Mouse (Mus musculus) lung, postnatal 0 days (tissue): ENCODE results near the gene Sntn. TPM values are rescaled to one million over a fixed set of nuclear protein-coding genes. Genes with fewer than 3 reads are reported as not detected.

Experiments
- ATAC-seq: fragments of 200-750 bp; cut with Nextera tagmentation; 2 replicates; pipeline ENCODE4 v1.8.0; 2017; ENCODE audit warnings: moderate library complexity
- DNase-seq: peaks from one replicate; pipeline ENCODE4 v3.0.0-alpha.2; 2016; ENCODE audit warnings: low spot score
- H3K27ac ChIP-seq: fragments of 300-500 bp; sonication (generic); 2 replicates; pipeline ENCODE4 v1.5.1; 2014; ENCODE audit warnings: antibody characterized with exemption, mild to moderate bottlenecking, low read length, mixed read lengths
- H3K27me3 ChIP-seq: fragments of 300-500 bp; sonication (generic); replicated peaks from 2 replicates; pipeline ENCODE4 v1.6.1; 2014; ENCODE audit warnings: low read length, mixed read lengths; ENCODE audit not compliant: insufficient read depth
- H3K36me3 ChIP-seq: fragments of 300-500 bp; sonication (generic); 2 replicates; pipeline ENCODE4 v1.6.1; 2014; ENCODE audit warnings: low read length, mixed read lengths; ENCODE audit not compliant: insufficient read depth
- H3K4me1 ChIP-seq: fragments of 300-500 bp; sonication (generic); 2 replicates; pipeline ENCODE4 v1.6.1; 2014; ENCODE audit warnings: antibody characterized with exemption, low read depth, low read length, mixed read lengths; ENCODE audit not compliant: insufficient read depth
- H3K4me2 ChIP-seq: fragments of 300-500 bp; sonication (generic); replicated peaks from 2 replicates; pipeline ENCODE4 v1.6.1; 2014; ENCODE audit warnings: low read depth, mild to moderate bottlenecking, low read length, moderate library complexity, mixed read lengths
- H3K4me3 ChIP-seq: fragments of 300-500 bp; sonication (generic); 2 replicates; pipeline ENCODE4 v1.5.1; 2014; ENCODE audit warnings: low read depth, low read length
- H3K9ac ChIP-seq: fragments of 300-500 bp; sonication (generic); replicated peaks from 2 replicates; pipeline ENCODE4 v1.6.1; 2014; ENCODE audit warnings: low read depth, mild to moderate bottlenecking
- H3K9me3 ChIP-seq: fragments of 300-500 bp; sonication (generic); 2 replicates; pipeline ENCODE4 v1.6.1; 2016; ENCODE audit warnings: low read length, mixed read lengths
- CTCF ChIP-seq: IDR thresholded peaks from 2 replicates; pipeline ENCODE4 v1.5.1; 2016; ENCODE audit warnings: antibody characterized with exemption, mild to moderate bottlenecking
- EP300 ChIP-seq: IDR thresholded peaks from 2 replicates; pipeline ENCODE4 v1.6.1; 2016; ENCODE audit warnings: antibody characterized with exemption, mild to moderate bottlenecking, control low read depth
- WGBS: fragments of 180-500 bp; shearing (Covaris S2); extraction: QIAGEN DNeasy Blood & Tissue Kit; methylation state at CpG from one replicate; pipeline ENCODE4 v1.1.7; 2014; 5-methylcytosine and 5-hydroxymethylcytosine counted together
- polyA plus RNA-seq: library from polyadenylated mRNA; unstranded; fragments of >200 nt; fragmentation: Nextera tagmentation; extraction: Ambion mirVana; gene quantifications from 2 replicates; pipeline ENCODE4 v1.2.1, GENCODE M21; 2015

Gene Sntn
- 11.6 and 17.4 TPM in 2 replicates for polyA plus RNA-seq

- no peak within 1 kb of the TSS for H3K4me3 ChIP-seq
- ATAC-seq: no peak
- 46% methylated on average over 2 of the region's 2 CpGs for WGBS
- H3K9ac ChIP-seq: no peak within 1 kb of the TSS
- no peak for DNase-seq
- H3K36me3 ChIP-seq: no peaks in the 10 kb centered on the region
- H3K27ac ChIP-seq: no peak within 1 kb of the TSS
- H3K4me2 ChIP-seq: no peak within 1 kb of the TSS
- H3K9me3 ChIP-seq: no peaks in the 10 kb centered on the region
- no peaks in the 10 kb centered on the region for H3K27me3 ChIP-seq
- no peak for TF ChIP-seq CTCF
- TF ChIP-seq EP300: no peak
- no peaks in the 10 kb centered on the region for H3K4me1 ChIP-seq
Measured at GRCm38 (mm10) chr14:13670576-13670975, at the start of gene Sntn. Gene Sntn, plus strand, starts transcription at chr14:13670876.

- Histone ChIP-seq H3K4me2 (no peak overlapping the region), H3K36me3 (no peaks in the 10 kb centered on the region), H3K27me3 (no peaks in the 10 kb centered on the region), H3K9ac (no peak overlapping the region), H3K4me3 (no peak overlapping the region), H3K9me3 (no peaks in the 10 kb centered on the region), H3K4me1 (no peaks in the 10 kb centered on the region), H3K27ac (no peak overlapping the region)
- 91% methylated on average over 1 of the region's 1 CpGs for WGBS
- ATAC-seq (no peak), DNase-seq (no peak)
- no peak for TF ChIP-seq EP300
- TF ChIP-seq CTCF: no peak
Measured at GRCm38 (mm10) chr14:13649865-13650264, 20.8 kb upstream of the Sntn start.

- Histone ChIP-seq H3K36me3 (no peaks in the 10 kb centered on the region), H3K4me3 (no peak overlapping the region), H3K4me1 (no peaks in the 10 kb centered on the region), H3K27ac (no peak overlapping the region), H3K9me3 (no peaks in the 10 kb centered on the region), H3K27me3 (no peaks in the 10 kb centered on the region), H3K9ac (no peak overlapping the region), H3K4me2 (no peak overlapping the region)
- ATAC-seq: no peak
- WGBS: 67% methylated on average over 1 of the region's 1 CpGs
- no peak for TF ChIP-seq CTCF
- no peak for TF ChIP-seq EP300
- DNase-seq: no peak
Measured at GRCm38 (mm10) chr14:13651039-13651438, 19.6 kb upstream of the Sntn start.

- DNase-seq: no peak
- H3K36me3 ChIP-seq: no peaks in the 10 kb centered on the region
- no peaks in the 10 kb centered on the region for H3K4me1 ChIP-seq
- H3K27me3 ChIP-seq: no peaks in the 10 kb centered on the region
- no peaks in the 10 kb centered on the region for H3K9me3 ChIP-seq
- no peak for TF ChIP-seq CTCF
- TF ChIP-seq EP300: no peak
- ATAC-seq: no peak
- no peak overlapping the region for H3K9ac ChIP-seq
- no peak overlapping the region for H3K4me2 ChIP-seq
- H3K4me3 ChIP-seq: no peak overlapping the region
- no peak overlapping the region for H3K27ac ChIP-seq
- WGBS: 74% methylated on average over 2 of the region's 2 CpGs
Measured at GRCm38 (mm10) chr14:13651541-13652298, 19.0 kb upstream of the Sntn start.

GRCm38 (mm10) chr14:13686716-13687115, 16.0 kb downstream of the Sntn start:
- H3K27ac ChIP-seq: no peak overlapping the region
- no peaks in the 10 kb centered on the region for H3K4me1 ChIP-seq
- H3K9me3 ChIP-seq: no peaks in the 10 kb centered on the region
- H3K36me3 ChIP-seq: no peaks in the 10 kb centered on the region
- ATAC-seq: no peak
- H3K27me3 ChIP-seq: no peaks in the 10 kb centered on the region
- DNase-seq: no peak
- no peak for TF ChIP-seq CTCF
- no peak for TF ChIP-seq EP300
- no peak overlapping the region for H3K9ac ChIP-seq
- 41% methylated on average over 1 of the region's 1 CpGs for WGBS
- H3K4me2 ChIP-seq: no peak overlapping the region
- H3K4me3 ChIP-seq: no peak overlapping the region

- no peaks in the 10 kb centered on the region for H3K4me1 ChIP-seq
- no peak overlapping the region for H3K4me2 ChIP-seq
- no peaks in the 10 kb centered on the region for H3K9me3 ChIP-seq
- whole genome bisulfite sequencing: 35% methylated on average over 2 of the region's 2 CpGs
- H3K4me3 ChIP-seq: no peak overlapping the region
- no peak overlapping the region for H3K9ac ChIP-seq
- no peaks in the 10 kb centered on the region for H3K36me3 ChIP-seq
- peak; percentile 6 for DNase-seq
- no peaks in the 10 kb centered on the region for H3K27me3 ChIP-seq
- TF ChIP-seq CTCF (no peak), EP300 (no peak)
- ATAC-seq: no peak
- no peak overlapping the region for H3K27ac ChIP-seq
Measured at GRCm38 (mm10) chr14:13690426-13690825, 19.8 kb downstream of the Sntn start.
